Mouse (Mus musculus) hindbrain, embryonic 14.5 days (tissue): ENCODE data around the gene Timmdc1. TPM values are rescaled to one million over a fixed set of nuclear protein-coding genes. Genes with fewer than 3 reads are reported as not detected.

ENCODE experiments used
- ATAC-seq: fragments of 200-750 bp; cut with Nextera tagmentation; 2 replicates; pipeline ENCODE4 v1.8.0; 2017; ENCODE audit warnings: moderate number of reproducible peaks, mild to moderate bottlenecking, moderate TSS enrichment, moderate library complexity; ENCODE audit not compliant: low FRiP score
- DNase-seq: peaks from one replicate; pipeline ENCODE4 v3.0.0-alpha.2; 2015; ENCODE audit warnings: low spot score
- H3K27ac ChIP-seq: fragments of 300-500 bp; sonication (generic); 2 replicates; pipeline ENCODE4 v1.5.1; 2014; ENCODE audit warnings: mild to moderate bottlenecking, moderate library complexity
- H3K27me3 ChIP-seq: fragments of 300-500 bp; sonication (generic); 2 replicates; pipeline ENCODE4 v1.6.1; 2014; ENCODE audit warnings: mild to moderate bottlenecking, low read length, mixed read lengths; ENCODE audit not compliant: control insufficient read depth, insufficient read depth
- H3K36me3 ChIP-seq: fragments of 300-500 bp; sonication (generic); replicated peaks from 2 replicates; pipeline ENCODE4 v1.6.1; 2014; ENCODE audit not compliant: control insufficient read depth, insufficient read depth
- H3K4me1 ChIP-seq: fragments of 300-500 bp; sonication (generic); replicated peaks from 2 replicates; pipeline ENCODE4 v1.6.1; 2014; ENCODE audit warnings: antibody characterized with exemption, low read length, mixed read lengths; ENCODE audit not compliant: control insufficient read depth, insufficient read depth
- H3K4me2 ChIP-seq: fragments of 300-500 bp; sonication (generic); replicated peaks from 2 replicates; pipeline ENCODE4 v1.6.1; 2014; ENCODE audit warnings: mild to moderate bottlenecking, moderate library complexity
- H3K4me3 ChIP-seq: fragments of 300-500 bp; sonication (generic); replicated peaks from 2 replicates; pipeline ENCODE4 v1.5.1; 2014; ENCODE audit warnings: mild to moderate bottlenecking, low read length
- H3K9ac ChIP-seq: fragments of 300-500 bp; sonication (generic); 2 replicates; pipeline ENCODE4 v1.6.1; 2014
- H3K9me3 ChIP-seq: fragments of 300-500 bp; sonication (generic); 2 replicates; pipeline ENCODE4 v1.6.1; 2016; ENCODE audit warnings: low read length; ENCODE audit not compliant: control insufficient read depth
- WGBS: fragments of 180-500 bp; shearing (Covaris S2); extraction: QIAGEN DNeasy Blood & Tissue Kit; methylation state at CpG from one replicate; pipeline ENCODE4 v1.1.7; 2014; 5-methylcytosine and 5-hydroxymethylcytosine counted together
- polyA plus RNA-seq: library from polyadenylated mRNA; unstranded; fragments of >200 nt; fragmentation: Nextera tagmentation; extraction: Ambion mirVana; gene quantifications from 2 replicates; pipeline ENCODE4 v1.2.1, GENCODE M21; 2014

The Timmdc1 gene
- polyA plus RNA-seq, 1 experiment from 2014 or later, result 29.8 TPM

DNA sequence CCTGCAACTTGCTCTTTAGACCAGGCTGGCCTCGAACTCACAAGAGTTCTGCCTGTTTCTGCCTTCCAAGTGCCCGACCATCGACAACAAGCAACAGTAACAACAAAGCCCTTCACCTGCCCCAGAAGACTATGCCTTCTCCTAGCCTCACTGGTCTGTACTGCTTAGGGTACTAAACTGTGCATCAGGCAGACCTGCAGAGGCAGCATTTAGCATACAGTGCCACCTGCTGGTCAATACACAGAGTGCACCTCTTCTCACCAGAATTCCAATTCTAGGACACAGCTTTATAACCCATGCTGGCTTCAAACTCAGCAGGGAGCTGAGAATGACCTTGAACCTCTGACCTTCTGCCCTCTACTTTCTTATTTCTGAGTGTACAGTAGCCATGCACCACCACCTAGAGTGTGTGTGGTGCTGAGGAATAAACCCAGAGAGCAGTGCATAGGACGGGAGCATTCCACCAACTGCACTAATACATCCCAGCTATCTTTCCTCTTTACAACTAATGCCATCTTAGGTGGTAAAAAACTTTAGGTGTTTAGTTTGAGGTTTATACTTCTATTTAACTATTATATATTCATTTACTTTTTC lies 16.3 kb downstream of the Timmdc1 start:
- peak; percentile 89 for DNase-seq
- 79% methylated on average over 4 of the region's 4 CpGs for WGBS
- Histone ChIP-seq H3K4me2 (no peak overlapping the region), H3K9ac (no peak overlapping the region), H3K27me3 (no peaks in the 10 kb centered on the region), H3K4me1 (no peaks in the 10 kb centered on the region), H3K9me3 (no peaks in the 10 kb centered on the region), H3K27ac (no peak overlapping the region), H3K4me3 (no peak overlapping the region), H3K36me3 (peaks cover 77% of the 10 kb centered on the region)
- peak; percentile 81 for ATAC-seq

- H3K27me3 ChIP-seq, result no peaks in the 10 kb centered on the region
- no peak overlapping the region for H3K4me3 ChIP-seq
- peaks cover 82% of the 10 kb centered on the region for H3K36me3 ChIP-seq
- H3K9me3 ChIP-seq, result no peaks in the 10 kb centered on the region
- no peak overlapping the region for H3K9ac ChIP-seq
- no peak for ATAC-seq
- no peak overlapping the region for H3K4me2 ChIP-seq
- H3K27ac ChIP-seq, result no peak overlapping the region
- 97% methylated on average over 4 of the region's 4 CpGs for WGBS
- DNase-seq, result no peak
- H3K4me1 ChIP-seq, result no peaks in the 10 kb centered on the region
Observed at GRCm38 (mm10) chr16:38503528-38503927, 18.9 kb downstream of the Timmdc1 start.

GRCm38 (mm10) chr16:38502469-38502868 lies 20.0 kb downstream of the Timmdc1 start:
- DNase-seq (no peak), ATAC-seq (no peak)
- no peaks in the 10 kb centered on the region for H3K27me3 ChIP-seq
- no peak overlapping the region for H3K9ac ChIP-seq
- no peak overlapping the region for H3K27ac ChIP-seq
- 91% methylated on average over 10 of the region's 10 CpGs for WGBS
- no peak overlapping the region for H3K4me3 ChIP-seq
- H3K4me1 ChIP-seq, result no peaks in the 10 kb centered on the region
- no peaks in the 10 kb centered on the region for H3K9me3 ChIP-seq
- no peak overlapping the region for H3K4me2 ChIP-seq
- peaks cover 82% of the 10 kb centered on the region for H3K36me3 ChIP-seq

DNA sequence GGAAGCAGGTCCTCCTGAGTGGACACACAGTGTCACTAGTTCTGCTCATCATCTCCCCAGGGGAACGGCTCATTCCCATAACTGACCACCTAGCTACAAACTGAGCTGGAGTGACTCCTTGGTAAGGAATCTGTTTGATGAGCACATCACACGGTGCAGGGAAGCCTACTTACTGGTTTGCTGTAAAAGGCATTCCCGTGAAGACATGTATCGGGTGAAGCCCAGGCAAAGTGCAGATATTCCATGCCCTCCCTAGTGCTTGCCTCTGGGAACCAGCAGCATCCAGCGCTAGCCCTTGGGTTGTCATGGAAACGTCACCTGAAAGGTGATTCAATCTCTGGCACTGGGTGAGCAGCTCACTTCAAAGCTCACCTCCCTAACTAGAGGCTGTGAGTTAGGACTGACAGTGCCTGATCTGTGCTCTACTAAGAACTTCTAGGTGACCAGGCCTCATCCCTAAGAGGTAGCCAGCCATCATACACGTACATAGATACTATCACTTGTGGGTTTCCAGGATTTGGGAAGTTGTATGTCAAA lies 25.8 kb downstream of the Timmdc1 start:
- Histone ChIP-seq H3K4me1 (no peaks in the 10 kb centered on the region), H3K27me3 (no peaks in the 10 kb centered on the region), H3K9ac (no peak overlapping the region), H3K27ac (no peak overlapping the region), H3K4me3 (no peak overlapping the region), H3K4me2 (no peak overlapping the region), H3K36me3 (peaks cover 49% of the 10 kb centered on the region), H3K9me3 (no peaks in the 10 kb centered on the region)
- WGBS, result 85% methylated on average over 7 of the region's 7 CpGs
- DNase-seq, result no peak
- ATAC-seq, result no peak

- Histone ChIP-seq H3K9me3 (no peaks in the 10 kb centered on the region), H3K9ac (no peak overlapping the region), H3K27ac (no peak overlapping the region), H3K4me2 (no peak overlapping the region), H3K4me1 (no peaks in the 10 kb centered on the region), H3K4me3 (no peak overlapping the region), H3K27me3 (no peaks in the 10 kb centered on the region), H3K36me3 (peaks cover 24% of the 10 kb centered on the region)
- DNase-seq, result no peak
- ATAC-seq, result no peak
- WGBS, result 89% methylated on average over 10 of the region's 10 CpGs
Observed at GRCm38 (mm10) chr16:38493890-38494289, 28.6 kb downstream of the Timmdc1 start.

- no peak overlapping the region for H3K4me3 ChIP-seq
- no peak overlapping the region for H3K4me2 ChIP-seq
- no peak overlapping the region for H3K9ac ChIP-seq
- no peaks in the 10 kb centered on the region for H3K9me3 ChIP-seq
- no peaks in the 10 kb centered on the region for H3K27me3 ChIP-seq
- DNase-seq, result no peak
- WGBS, result 87% methylated on average over 3 of the region's 3 CpGs
- no peak overlapping the region for H3K27ac ChIP-seq
- H3K4me1 ChIP-seq, result no peaks in the 10 kb centered on the region
- peaks cover 12% of the 10 kb centered on the region for H3K36me3 ChIP-seq
- ATAC-seq, result no peak
Observed at GRCm38 (mm10) chr16:38492551-38492950, 29.9 kb downstream of the Timmdc1 start.

DNA sequence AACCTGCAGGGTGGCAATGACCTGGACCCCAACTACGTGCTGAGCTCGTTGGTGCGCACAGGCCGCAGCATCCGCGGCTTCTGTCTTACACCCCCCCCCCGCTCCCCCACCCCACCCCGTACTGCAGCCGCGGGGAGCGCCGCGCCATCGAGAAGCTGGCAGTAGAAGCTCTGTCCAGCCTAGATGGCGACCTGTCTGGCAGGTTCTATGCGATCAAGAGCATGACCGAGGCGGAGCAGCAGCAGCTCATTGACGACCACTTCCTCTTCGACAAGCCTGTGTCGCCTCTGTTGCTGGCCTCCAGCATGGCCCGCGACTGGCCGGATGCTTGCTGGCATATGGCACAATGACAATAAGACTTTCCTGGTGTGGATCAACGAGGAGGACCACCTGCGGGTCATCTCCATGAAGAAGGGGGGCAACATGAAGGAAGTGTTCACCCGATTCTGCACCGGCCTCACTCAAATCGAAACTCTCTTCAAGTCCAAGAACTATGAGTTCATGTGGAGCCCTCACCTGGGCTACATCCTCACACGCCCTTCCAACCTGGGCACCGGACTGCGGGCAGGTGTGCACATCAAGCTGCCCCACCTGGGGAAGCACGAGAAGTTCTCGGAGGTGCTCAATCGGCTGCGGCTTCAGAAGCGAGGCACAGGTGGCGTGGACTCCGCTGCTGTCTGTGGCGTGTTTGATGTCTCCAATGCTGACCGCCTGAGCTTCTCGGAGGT lies 38.7 kb downstream of the Timmdc1 start:
- no peak for DNase-seq
- H3K9ac ChIP-seq, result 0 out of 2 replicates have a peak overlapping the region, but pooled peaks have one; percentile 28
- 34% methylated on average over 42 of the region's 42 CpGs for WGBS

DNA sequence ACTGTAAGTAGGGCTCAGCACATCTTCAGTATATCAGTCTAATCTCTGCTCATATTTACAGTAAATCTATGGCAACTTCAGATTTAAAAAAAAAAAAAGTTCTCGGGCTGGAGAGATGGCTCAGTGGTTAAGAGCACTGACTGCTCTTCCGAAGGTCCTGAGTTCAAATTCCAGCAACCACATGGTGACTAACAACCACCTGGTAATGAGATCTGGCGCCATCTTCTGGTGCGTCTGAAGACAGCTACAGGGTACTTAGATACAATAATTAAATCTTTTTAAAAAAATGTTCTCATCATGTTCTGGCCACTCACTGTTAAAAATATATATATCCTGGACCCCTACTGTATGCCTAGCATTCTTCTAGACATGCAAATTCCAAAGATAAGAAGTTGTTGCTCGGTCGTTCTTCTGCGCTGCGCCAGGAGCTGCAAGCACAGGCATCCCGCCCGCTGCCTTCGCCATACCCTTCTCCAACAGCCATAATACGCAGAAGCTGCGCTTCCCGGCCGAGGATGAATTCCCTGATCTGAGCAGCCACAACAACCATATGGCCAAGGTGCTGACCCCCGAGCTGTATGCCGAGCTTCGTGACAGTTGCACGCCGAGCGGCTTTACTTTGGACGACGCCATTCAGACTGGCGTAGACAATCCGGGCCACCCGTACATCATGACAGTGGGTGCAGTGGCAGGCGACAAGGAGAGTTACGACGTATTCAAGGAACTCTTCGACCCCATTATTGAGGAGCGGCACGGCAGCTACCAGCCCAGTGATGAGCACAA lies 39.5 kb downstream of the Timmdc1 start:
- Histone ChIP-seq H3K4me1 (0 out of 2 replicates have a peak, but pooled peaks cover 6% of the 10 kb centered on the region), H3K4me2 (peak overlapping the region; percentile 53), H3K9me3 (no peaks in the 10 kb centered on the region), H3K27me3 (peaks cover 11% of the 10 kb centered on the region; the same call in 1 of the 2 replicates), H3K36me3 (no peaks in the 10 kb centered on the region), H3K4me3 (peak overlapping the region; percentile 27), H3K27ac (no peak overlapping the region), H3K9ac (0 out of 2 replicates have a peak overlapping the region, but pooled peaks have one; percentile 28)
- WGBS, result 19% methylated on average over 32 of the region's 32 CpGs
- DNase-seq (no peak), ATAC-seq (no peak)

More for the DNA sequence above, 38.7 kb downstream of the Timmdc1 start:
- H3K4me3 ChIP-seq, result peak overlapping the region; percentile 27
- H3K9me3 ChIP-seq, result no peaks in the 10 kb centered on the region
- no peak overlapping the region for H3K27ac ChIP-seq
- 0 out of 2 replicates have a peak, but pooled peaks cover 6% of the 10 kb centered on the region for H3K4me1 ChIP-seq
- no peak for ATAC-seq
- H3K4me2 ChIP-seq, result peak overlapping the region; percentile 53
- peaks cover 11% of the 10 kb centered on the region; the same call in 1 of the 2 replicates for H3K27me3 ChIP-seq
- no peaks in the 10 kb centered on the region for H3K36me3 ChIP-seq

- whole genome bisulfite sequencing, result 82% methylated on average over 4 of the region's 4 CpGs
- no peak for DNase-seq
- Histone ChIP-seq H3K4me2 (no peak overlapping the region), H3K27ac (no peak overlapping the region), H3K9ac (no peak overlapping the region), H3K27me3 (peaks cover 11% of the 10 kb centered on the region; the same call in 1 of the 2 replicates), H3K36me3 (no peaks in the 10 kb centered on the region), H3K4me3 (no peak overlapping the region), H3K4me1 (0 out of 2 replicates have a peak, but pooled peaks cover 14% of the 10 kb centered on the region), H3K9me3 (no peaks in the 10 kb centered on the region)
- ATAC-seq, result no peak
Observed at GRCm38 (mm10) chr16:38481327-38481726, 41.1 kb downstream of the Timmdc1 start.
